Mouse (Mus musculus): ENCODE data around the gene Lpcat2. TPM values are rescaled to one million over a fixed set of nuclear protein-coding genes. Genes with fewer than 3 reads are reported as not detected.

Gene Lpcat2
- polyA plus RNA-seq, 1 experiment from 2014 or later, result 8.9 TPM

GRCm38 (mm10) chr8:92899590-92899989, 44.5 kb downstream of the Lpcat2 start:
- no peak overlapping the region for H3K27ac ChIP-seq
- H3K36me3 ChIP-seq (replicated peaks), result no peaks in the 10 kb centered on the region
- no peak for ATAC-seq (replicated peaks)
- H3K4me1 ChIP-seq, result no peaks in the 10 kb centered on the region
- no peak overlapping the region for H3K4me2 ChIP-seq
- no peak overlapping the region for H3K4me3 ChIP-seq
- 82% methylated on average over 9 of the region's 9 CpGs for WGBS
- H3K9ac ChIP-seq, result no peak overlapping the region
- no peaks in the 10 kb centered on the region for H3K9me3 ChIP-seq
- no peaks in the 10 kb centered on the region for H3K27me3 ChIP-seq (replicated peaks)

GRCm38 (mm10) chr8:92901107-92901506, 46.0 kb downstream of the Lpcat2 start, which contains the start of gene Capns2:
Gene Capns2, plus strand, starts transcription at chr8:92901407.
- ATAC-seq (replicated peaks), result no peak
- 95% methylated on average over 5 of the region's 5 CpGs for WGBS
- no peak within 1 kb of the TSS for H3K27ac ChIP-seq

DNA sequence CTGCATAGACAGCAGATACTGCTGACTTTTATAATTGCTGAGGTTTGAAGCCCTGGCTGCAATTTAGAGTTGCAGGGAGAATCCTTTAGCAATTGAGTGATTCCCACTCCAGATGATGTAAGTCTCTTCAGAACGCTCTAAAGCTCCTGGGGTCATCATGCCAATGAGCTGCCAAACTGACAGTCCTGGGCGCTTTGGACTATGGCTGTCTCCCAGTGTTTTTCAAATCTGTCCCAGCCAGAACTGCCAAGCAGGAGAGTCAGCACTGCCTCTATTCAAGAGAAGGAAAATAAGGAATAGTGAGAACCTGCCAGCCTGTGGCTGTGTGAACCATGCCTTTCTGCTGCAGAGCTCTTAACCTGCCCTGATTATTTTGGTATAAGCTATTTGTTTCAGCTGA, 47.8 kb downstream of the Lpcat2 start:
- Histone ChIP-seq H3K27me3 (replicated peaks) (no peaks in the 10 kb centered on the region), H3K36me3 (replicated peaks) (no peaks in the 10 kb centered on the region), H3K4me2 (no peak overlapping the region), H3K9me3 (no peaks in the 10 kb centered on the region), H3K4me1 (no peaks in the 10 kb centered on the region), H3K9ac (no peak overlapping the region), H3K4me3 (no peak overlapping the region), H3K27ac (no peak overlapping the region)
- WGBS, result 70% methylated on average over 2 of the region's 2 CpGs
- no peak for ATAC-seq (replicated peaks)

More at GRCm38 (mm10) chr8:92901107-92901506, 46.0 kb downstream of the Lpcat2 start, which contains the start of gene Capns2:
- Histone ChIP-seq H3K4me3 (no peak within 1 kb of the TSS), H3K27me3 (replicated peaks) (no peaks in the 10 kb centered on the region), H3K36me3 (replicated peaks) (no peaks in the 10 kb centered on the region), H3K4me2 (no peak within 1 kb of the TSS), H3K4me1 (no peaks in the 10 kb centered on the region), H3K9me3 (no peaks in the 10 kb centered on the region), H3K9ac (no peak within 1 kb of the TSS)

- no peak overlapping the region for H3K9ac ChIP-seq
- no peaks in the 10 kb centered on the region for H3K4me1 ChIP-seq
- no peaks in the 10 kb centered on the region for H3K36me3 ChIP-seq (replicated peaks)
- H3K4me3 ChIP-seq, result no peak overlapping the region
- 82% methylated on average over 11 of the region's 11 CpGs for WGBS
- no peak overlapping the region for H3K27ac ChIP-seq
- no peak for ATAC-seq (replicated peaks)
- H3K27me3 ChIP-seq (replicated peaks), result no peaks in the 10 kb centered on the region
- H3K4me2 ChIP-seq, result no peak overlapping the region
- no peaks in the 10 kb centered on the region for H3K9me3 ChIP-seq
These were observed 48.5 kb downstream of the Lpcat2 start for GRCm38 (mm10) chr8:92903488-92904135.

DNA sequence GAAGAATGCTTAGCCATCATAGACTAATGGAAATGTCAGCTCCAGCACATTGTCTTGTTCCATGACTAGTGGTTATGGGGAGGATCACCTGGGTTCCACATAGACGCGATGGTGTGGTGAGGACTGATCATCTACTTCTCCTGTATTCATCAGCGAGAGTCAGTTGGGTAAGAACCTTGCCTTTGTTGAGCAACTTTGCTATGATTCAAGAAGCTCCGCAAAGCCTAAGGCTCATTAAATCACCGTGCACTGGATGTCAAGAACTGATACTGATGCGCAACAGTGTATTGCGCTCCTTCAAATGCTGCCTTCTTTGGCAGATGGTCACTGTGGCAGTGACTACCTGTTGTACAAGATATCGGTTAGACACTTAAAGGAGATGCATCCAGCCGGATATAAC, 51.4 kb downstream of the Lpcat2 start:
- Histone ChIP-seq H3K27me3 (replicated peaks) (no peaks in the 10 kb centered on the region), H3K27ac (no peak overlapping the region), H3K36me3 (replicated peaks) (no peaks in the 10 kb centered on the region), H3K9ac (no peak overlapping the region), H3K4me3 (no peak overlapping the region), H3K9me3 (no peaks in the 10 kb centered on the region), H3K4me2 (no peak overlapping the region), H3K4me1 (no peaks in the 10 kb centered on the region)
- WGBS, result 98% methylated on average over 9 of the region's 9 CpGs
- ATAC-seq (replicated peaks), result no peak

GRCm38 (mm10) chr8:92908448-92908847, 53.3 kb downstream of the Lpcat2 start:
- WGBS, result 94% methylated on average over 2 of the region's 2 CpGs
- H3K9ac ChIP-seq, result no peak overlapping the region
- H3K27me3 ChIP-seq (replicated peaks), result no peaks in the 10 kb centered on the region
- no peak overlapping the region for H3K4me2 ChIP-seq
- no peak overlapping the region for H3K4me3 ChIP-seq
- H3K9me3 ChIP-seq, result no peaks in the 10 kb centered on the region
- no peaks in the 10 kb centered on the region for H3K4me1 ChIP-seq
- ATAC-seq (replicated peaks), result no peak
- H3K27ac ChIP-seq, result no peak overlapping the region
- H3K36me3 ChIP-seq (replicated peaks), result no peaks in the 10 kb centered on the region

DNA sequence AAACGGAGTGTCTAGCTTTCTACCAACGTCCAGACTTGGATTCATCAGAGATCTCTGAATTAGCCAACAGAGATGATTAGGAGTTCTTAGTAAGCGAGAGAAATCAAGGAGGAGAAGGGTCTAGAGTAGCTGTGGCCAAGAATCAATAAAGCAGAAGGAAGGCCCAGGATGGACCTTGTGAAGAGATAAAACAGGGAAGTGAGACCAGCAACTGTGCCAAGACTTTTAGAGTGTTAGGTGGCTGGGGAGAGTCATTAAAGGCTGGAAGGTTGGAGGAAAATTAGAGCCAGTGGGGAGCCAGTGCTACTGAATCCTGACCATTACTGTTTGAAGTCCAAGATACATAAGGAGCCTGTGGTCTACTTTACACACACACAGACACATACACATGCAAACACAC, 56.3 kb downstream of the Lpcat2 start:
- Histone ChIP-seq H3K27ac (no peak overlapping the region), H3K36me3 (replicated peaks) (no peaks in the 10 kb centered on the region), H3K4me3 (no peak overlapping the region), H3K4me1 (no peaks in the 10 kb centered on the region), H3K4me2 (no peak overlapping the region), H3K27me3 (replicated peaks) (no peaks in the 10 kb centered on the region), H3K9ac (no peak overlapping the region), H3K9me3 (no peaks in the 10 kb centered on the region)
- ATAC-seq (replicated peaks), result no peak
- 84% methylated on average over 3 of the region's 3 CpGs for WGBS

GRCm38 (mm10) chr8:92913396-92913795, 58.3 kb downstream of the Lpcat2 start:
- no peaks in the 10 kb centered on the region for H3K27me3 ChIP-seq (replicated peaks)
- WGBS, result 90% methylated on average over 7 of the region's 7 CpGs
- H3K4me2 ChIP-seq, result no peak overlapping the region
- H3K4me1 ChIP-seq, result no peaks in the 10 kb centered on the region
- H3K27ac ChIP-seq, result no peak overlapping the region
- H3K4me3 ChIP-seq, result no peak overlapping the region
- no peak for ATAC-seq (replicated peaks)
- H3K9me3 ChIP-seq, result no peaks in the 10 kb centered on the region
- H3K9ac ChIP-seq, result no peak overlapping the region
- no peaks in the 10 kb centered on the region for H3K36me3 ChIP-seq (replicated peaks)

GRCm38 (mm10) chr8:92916082-92916481, 60.9 kb downstream of the Lpcat2 start:
- H3K4me1 ChIP-seq, result no peaks in the 10 kb centered on the region
- 81% methylated on average over 3 of the region's 3 CpGs for WGBS
- no peaks in the 10 kb centered on the region for H3K36me3 ChIP-seq (replicated peaks)
- no peak for ATAC-seq (replicated peaks)
- H3K9me3 ChIP-seq, result no peaks in the 10 kb centered on the region
- no peak overlapping the region for H3K4me3 ChIP-seq
- H3K4me2 ChIP-seq, result no peak overlapping the region
- H3K9ac ChIP-seq, result no peak overlapping the region
- no peaks in the 10 kb centered on the region for H3K27me3 ChIP-seq (replicated peaks)
- H3K27ac ChIP-seq, result no peak overlapping the region

DNA sequence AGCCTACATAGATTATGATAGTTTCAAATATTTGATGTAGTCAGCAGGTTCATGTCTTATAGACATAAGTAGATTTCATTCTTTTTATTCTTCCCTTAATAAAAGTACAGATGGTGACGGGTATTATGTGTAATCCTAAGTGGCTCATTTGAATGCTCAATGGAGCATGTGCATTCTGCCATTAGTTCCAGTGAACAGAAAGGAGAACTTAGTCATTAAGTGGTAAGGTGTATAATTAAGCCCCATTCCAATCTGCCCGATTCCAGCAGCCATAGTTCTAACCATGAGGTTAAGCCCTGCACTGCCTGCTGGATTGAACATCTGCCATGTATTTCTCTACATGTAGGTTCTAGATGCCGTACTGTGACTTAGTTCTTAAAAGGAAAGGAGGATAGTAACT, 66.6 kb downstream of the Lpcat2 start:
- no peak overlapping the region for H3K9ac ChIP-seq
- no peak overlapping the region for H3K27ac ChIP-seq
- no peaks in the 10 kb centered on the region for H3K36me3 ChIP-seq (replicated peaks)
- H3K9me3 ChIP-seq, result no peaks in the 10 kb centered on the region
- WGBS, result 62% methylated on average over 3 of the region's 3 CpGs
- no peak for ATAC-seq (replicated peaks)
- no peaks in the 10 kb centered on the region for H3K4me1 ChIP-seq
- no peak overlapping the region for H3K4me2 ChIP-seq
- no peaks in the 10 kb centered on the region for H3K27me3 ChIP-seq (replicated peaks)
- no peak overlapping the region for H3K4me3 ChIP-seq

GRCm38 (mm10) chr8:92928986-92929385, 73.8 kb downstream of the Lpcat2 start:
- Histone ChIP-seq H3K36me3 (replicated peaks) (no peaks in the 10 kb centered on the region), H3K27me3 (replicated peaks) (no peaks in the 10 kb centered on the region), H3K4me2 (no peak overlapping the region), H3K4me3 (no peak overlapping the region), H3K27ac (no peak overlapping the region), H3K4me1 (no peaks in the 10 kb centered on the region), H3K9me3 (peaks cover 4% of the 10 kb centered on the region; the same call in 1 of the 2 replicates), H3K9ac (no peak overlapping the region)
- no peak for ATAC-seq (replicated peaks)
- WGBS, result 63% methylated on average over 4 of the region's 4 CpGs

DNA sequence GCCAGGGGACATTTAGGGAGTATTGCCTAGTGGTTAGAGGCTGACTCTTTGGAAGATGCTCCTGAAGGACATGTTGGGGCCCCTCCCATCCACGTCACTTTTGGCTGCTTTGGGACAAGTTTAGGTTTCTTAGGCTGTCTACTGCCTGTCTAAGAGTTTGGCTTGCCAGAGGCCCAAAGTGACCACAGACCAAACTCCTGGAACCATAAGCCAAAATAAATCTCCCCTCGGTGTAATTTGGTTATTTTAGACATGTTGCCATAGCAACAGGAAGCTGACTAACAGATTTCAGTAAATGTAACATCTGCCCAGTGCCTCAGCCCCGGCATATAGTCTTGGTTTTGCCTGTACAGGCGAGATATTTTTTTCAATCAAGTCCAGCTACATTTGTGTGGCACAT, 82.9 kb downstream of the Lpcat2 start:
- Histone ChIP-seq H3K4me3 (no peak overlapping the region), H3K4me2 (no peak overlapping the region), H3K9ac (no peak overlapping the region), H3K36me3 (replicated peaks) (no peaks in the 10 kb centered on the region), H3K27me3 (replicated peaks) (no peaks in the 10 kb centered on the region), H3K9me3 (no peaks in the 10 kb centered on the region), H3K27ac (no peak overlapping the region), H3K4me1 (no peaks in the 10 kb centered on the region)
- WGBS, result 79% methylated on average over 4 of the region's 4 CpGs
- ATAC-seq (replicated peaks), result no peak

DNA sequence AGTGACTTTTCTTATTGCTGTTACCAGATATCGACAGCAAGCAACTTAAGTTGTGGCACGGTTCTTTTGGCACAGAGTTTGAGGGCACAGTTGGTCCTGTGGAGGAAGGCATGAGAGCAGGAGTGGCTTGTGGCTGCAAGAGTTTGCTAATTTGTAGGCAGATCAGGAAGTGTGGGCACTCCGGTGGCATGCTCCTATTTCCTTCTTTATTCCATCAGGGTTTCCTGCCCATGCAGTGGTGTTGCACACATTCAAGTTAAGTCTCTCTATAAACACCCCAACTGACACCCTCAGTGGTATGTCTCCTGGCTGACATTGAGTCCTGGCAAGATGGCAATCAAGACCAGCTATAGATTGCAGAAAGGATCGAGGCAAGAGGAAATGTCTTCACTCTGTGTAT, 93.9 kb downstream of the Lpcat2 start:
- WGBS, result 93% methylated on average over 4 of the region's 4 CpGs
- Histone ChIP-seq H3K4me1 (no peaks in the 10 kb centered on the region), H3K9ac (no peak overlapping the region), H3K4me3 (no peak overlapping the region), H3K27me3 (replicated peaks) (no peaks in the 10 kb centered on the region), H3K9me3 (no peaks in the 10 kb centered on the region), H3K27ac (no peak overlapping the region), H3K36me3 (replicated peaks) (no peaks in the 10 kb centered on the region), H3K4me2 (no peak overlapping the region)
- no peak for ATAC-seq (replicated peaks)
